Mouse (Mus musculus) forebrain, embryonic 10.5 days (tissue): ENCODE data around the gene Epb41l3. TPM values are rescaled to one million over a fixed set of nuclear protein-coding genes. Genes with fewer than 3 reads are reported as not detected.
"Not testable (repeated sequence)": the region's sequence is repeated elsewhere in the genome, so short reads cannot be mapped to it uniquely, and the experiment has no call there.

ENCODE experiments used
- DNase-seq: peaks from one replicate; pipeline ENCODE4 v3.0.0-alpha.2; 2017; ENCODE audit warnings: low spot score; ENCODE audit errors: extremely low spot score
- H3K27ac ChIP-seq: fragments of 300-500 bp; sonication (generic); 2 replicates; pipeline ENCODE4 v1.5.1; 2016; ENCODE audit warnings: mild to moderate bottlenecking
- H3K27me3 ChIP-seq: fragments of 300-500 bp; sonication (generic); 2 replicates; pipeline ENCODE4 v1.6.1; 2016; ENCODE audit warnings: mild to moderate bottlenecking; ENCODE audit not compliant: poor library complexity, severe bottlenecking
- H3K36me3 ChIP-seq: fragments of 300-500 bp; sonication (generic); replicated peaks from 2 replicates; pipeline ENCODE4 v1.6.1; 2016; ENCODE audit warnings: mild to moderate bottlenecking, moderate library complexity
- H3K4me1 ChIP-seq: fragments of 300-500 bp; sonication (generic); 2 replicates; pipeline ENCODE4 v1.6.1; 2016
- H3K4me3 ChIP-seq: fragments of 300-500 bp; sonication (generic); 2 replicates; pipeline ENCODE4 v1.5.1; 2016; ENCODE audit warnings: mild to moderate bottlenecking, moderate library complexity
- H3K9me3 ChIP-seq: fragments of 300-500 bp; sonication (generic); 2 replicates; pipeline ENCODE4 v1.6.1; 2016; ENCODE audit warnings: mild to moderate bottlenecking, moderate library complexity
- WGBS: fragments of 180-500 bp; shearing (Covaris S2); methylation state at CpG from one replicate; pipeline ENCODE4 v1.1.7; 2016; 5-methylcytosine and 5-hydroxymethylcytosine counted together
- polyA plus RNA-seq: library from polyadenylated mRNA; unstranded; fragments of >200 nt; fragmentation: Nextera tagmentation; extraction: Ambion mirVana; gene quantifications from 2 replicates; pipeline ENCODE4 v1.2.1, GENCODE M21; 2016

Epb41l3 gene
- polyA plus RNA-seq, 1 experiment from 2014 or later: 49.1 TPM

DNA sequence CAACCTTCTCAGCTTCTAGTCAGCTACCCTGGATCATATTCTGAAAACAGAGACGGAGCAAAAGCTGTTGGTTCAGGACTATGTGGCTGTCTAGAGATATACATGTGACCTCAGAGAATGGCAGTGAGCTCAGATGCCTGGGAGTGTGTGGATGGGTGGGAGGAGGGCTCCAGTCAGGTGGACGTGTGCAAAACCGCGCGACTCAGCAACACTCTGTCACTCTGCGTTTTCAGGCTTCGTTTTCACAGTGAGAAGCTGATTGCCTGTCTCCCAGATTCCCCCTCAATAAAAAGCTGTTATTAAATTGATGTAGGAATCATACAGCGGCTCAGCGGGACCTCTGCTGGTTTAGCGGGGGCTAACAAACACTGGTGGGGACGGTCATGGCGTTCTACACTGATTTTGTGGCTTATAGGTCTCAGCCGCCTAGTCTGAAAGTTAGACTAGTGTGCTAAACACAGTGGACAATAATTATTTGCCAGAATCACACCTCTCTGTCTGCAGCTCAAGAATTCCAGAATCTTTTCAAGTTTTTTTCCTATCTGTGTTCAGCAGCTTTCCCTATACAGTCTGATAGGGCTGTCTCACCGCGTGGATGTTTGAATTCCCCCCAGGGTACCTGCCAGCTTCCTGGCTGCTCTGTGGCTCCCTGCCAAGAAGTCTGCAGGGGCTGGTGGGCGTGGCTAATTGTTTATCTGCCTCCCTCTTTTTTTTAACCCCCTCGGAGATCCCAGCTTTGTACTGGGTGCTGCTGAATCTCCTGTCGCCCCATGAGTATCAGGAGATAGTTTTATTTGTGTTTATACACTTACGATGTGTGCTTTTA lies 45.3 kb downstream of the Epb41l3 start:
- 10% methylated on average over 19 of the region's 19 CpGs for WGBS
- H3K27ac ChIP-seq: no peak overlapping the region
- no peaks in the 10 kb centered on the region for H3K9me3 ChIP-seq
- peaks cover 28% of the 10 kb centered on the region for H3K27me3 ChIP-seq
- H3K4me3 ChIP-seq: peak overlapping the region; percentile 37
- no peak for DNase-seq
- H3K36me3 ChIP-seq: no peaks in the 10 kb centered on the region
- H3K4me1 ChIP-seq: peaks cover 32% of the 10 kb centered on the region

GRCm38 (mm10) chr17:69122403-69122802 lies 46.9 kb downstream of the Epb41l3 start:
- peaks cover 32% of the 10 kb centered on the region for H3K4me1 ChIP-seq
- peaks cover 28% of the 10 kb centered on the region for H3K27me3 ChIP-seq
- WGBS: 10% methylated on average over 6 of the region's 6 CpGs
- H3K4me3 ChIP-seq: peak overlapping the region; percentile 38
- not testable (repeated sequence) for H3K9me3 ChIP-seq, H3K27ac ChIP-seq, DNase-seq, H3K36me3 ChIP-seq

- H3K27ac ChIP-seq: no peak overlapping the region
- H3K9me3 ChIP-seq: no peaks in the 10 kb centered on the region
- no peak overlapping the region for H3K4me3 ChIP-seq
- no peaks in the 10 kb centered on the region for H3K36me3 ChIP-seq
- 77% methylated on average over 7 of the region's 7 CpGs for WGBS
- H3K4me1 ChIP-seq: peaks cover 25% of the 10 kb centered on the region
- DNase-seq: no peak
- peaks cover 5% of the 10 kb centered on the region for H3K27me3 ChIP-seq
Observed at GRCm38 (mm10) chr17:69127436-69127835, 52.0 kb downstream of the Epb41l3 start.

DNA sequence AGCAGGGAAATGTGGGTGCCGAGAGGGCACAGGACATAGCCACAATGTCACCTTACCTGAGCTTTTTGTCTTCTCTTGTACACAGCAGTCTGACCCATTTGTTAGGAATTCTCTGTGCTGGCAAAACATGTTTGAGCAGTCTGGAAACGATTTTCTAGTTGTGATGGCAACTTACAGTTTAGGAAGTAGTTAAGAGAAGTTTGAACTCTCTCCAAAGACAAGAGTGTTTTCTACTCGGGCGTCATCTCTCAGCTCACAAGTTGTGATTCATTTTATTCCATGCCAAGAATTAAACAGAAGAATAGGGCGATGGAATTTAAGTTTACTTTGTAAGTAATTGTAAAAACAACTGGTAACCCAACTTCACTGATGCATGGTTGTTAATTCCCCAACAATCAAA lies 52.5 kb downstream of the Epb41l3 start:
- Histone ChIP-seq H3K9me3 (no peaks in the 10 kb centered on the region), H3K27me3 (no peaks in the 10 kb centered on the region), H3K4me3 (no peak overlapping the region), H3K4me1 (peaks cover 20% of the 10 kb centered on the region), H3K27ac (no peak overlapping the region), H3K36me3 (no peaks in the 10 kb centered on the region)
- whole genome bisulfite sequencing: 82% methylated on average over 5 of the region's 5 CpGs
- DNase-seq: no peak

- Histone ChIP-seq H3K27ac (no peak overlapping the region), H3K4me3 (no peak overlapping the region), H3K9me3 (no peaks in the 10 kb centered on the region), H3K4me1 (peaks cover 20% of the 10 kb centered on the region), H3K36me3 (no peaks in the 10 kb centered on the region), H3K27me3 (no peaks in the 10 kb centered on the region)
- DNase-seq: no peak
- WGBS: 36% methylated on average over 6 of the region's 6 CpGs
Observed at GRCm38 (mm10) chr17:69129434-69129833, 54.0 kb downstream of the Epb41l3 start.

DNA sequence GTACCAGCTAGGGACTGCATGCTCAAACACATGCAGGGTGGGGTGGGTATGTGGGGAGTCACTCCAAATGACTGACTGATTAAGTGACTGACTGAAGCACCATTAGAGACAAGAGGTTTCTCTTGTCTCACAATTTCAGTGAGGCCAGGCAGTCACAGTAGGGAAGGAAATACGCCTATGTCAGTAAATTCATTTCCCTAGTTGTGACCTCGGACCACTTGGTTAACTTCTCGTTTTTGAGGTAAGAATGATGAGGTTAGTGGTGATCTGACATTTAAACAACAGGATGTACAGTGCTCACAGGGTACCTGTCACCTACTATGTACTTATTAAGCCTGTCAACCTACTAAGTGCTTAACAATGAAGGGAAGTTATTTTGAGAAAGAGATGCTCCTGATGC lies 67.5 kb downstream of the Epb41l3 start:
- Histone ChIP-seq H3K36me3 (no peaks in the 10 kb centered on the region), H3K4me3 (no peak overlapping the region), H3K27me3 (no peaks in the 10 kb centered on the region), H3K9me3 (no peaks in the 10 kb centered on the region), H3K4me1 (no peaks in the 10 kb centered on the region), H3K27ac (no peak overlapping the region)
- DNase-seq: no peak
- WGBS: 86% methylated on average over 3 of the region's 3 CpGs

- Histone ChIP-seq H3K36me3 (no peaks in the 10 kb centered on the region), H3K4me1 (peaks cover 8% of the 10 kb centered on the region), H3K27ac (no peak overlapping the region), H3K4me3 (no peak overlapping the region), H3K27me3 (peaks cover 14% of the 10 kb centered on the region; the same call in 1 of the 2 replicates), H3K9me3 (no peaks in the 10 kb centered on the region)
- DNase-seq: no peak
Observed at GRCm38 (mm10) chr17:69150826-69151225, 75.3 kb downstream of the Epb41l3 start.

DNA sequence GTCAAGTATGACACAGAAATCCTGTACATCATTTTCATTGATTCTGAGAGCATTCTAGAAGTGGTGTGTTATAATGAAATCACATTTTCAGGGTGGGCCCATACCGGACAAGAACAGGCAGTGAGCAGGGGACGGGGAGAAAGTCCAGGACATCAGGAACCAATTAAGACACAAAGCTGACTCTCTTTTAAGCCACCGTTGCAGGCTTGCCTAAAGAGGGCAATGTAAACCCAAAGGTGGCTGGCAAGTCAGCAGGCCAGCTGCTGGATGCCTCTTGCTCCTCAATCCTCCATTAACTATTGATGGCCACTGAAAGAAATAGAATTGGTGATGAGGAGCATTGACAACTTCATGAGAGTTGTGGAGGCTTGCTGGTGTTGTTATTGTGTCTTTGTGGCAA lies 75.8 kb downstream of the Epb41l3 start:
- H3K4me1 ChIP-seq: peaks cover 13% of the 10 kb centered on the region
- no peak overlapping the region for H3K4me3 ChIP-seq
- H3K36me3 ChIP-seq: no peaks in the 10 kb centered on the region
- WGBS: 21% methylated on average over 3 of the region's 3 CpGs
- H3K9me3 ChIP-seq: no peaks in the 10 kb centered on the region
- no peak overlapping the region for H3K27ac ChIP-seq
- no peak for DNase-seq
- peaks cover 18% of the 10 kb centered on the region for H3K27me3 ChIP-seq

DNA sequence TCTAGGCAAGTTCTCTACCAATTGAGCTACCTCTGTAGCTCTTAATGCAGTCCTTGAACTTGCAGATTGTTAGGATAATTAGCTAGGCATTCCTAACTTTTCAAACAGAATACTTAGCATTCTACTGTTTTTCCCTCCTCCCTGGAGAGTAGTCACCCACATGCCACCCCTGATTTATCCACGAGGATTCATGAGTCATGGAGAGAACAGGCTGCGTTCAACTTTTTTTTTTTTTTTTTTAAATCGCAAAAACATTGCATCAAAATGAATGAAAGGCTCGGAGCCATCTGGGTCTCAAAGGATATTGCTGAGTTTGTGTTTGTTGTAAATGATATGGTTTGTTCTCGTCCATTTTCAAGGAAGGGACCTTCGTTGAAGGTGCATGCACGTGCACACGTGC lies 79.6 kb downstream of the Epb41l3 start:
- peaks cover 33% of the 10 kb centered on the region for H3K27me3 ChIP-seq

DNA sequence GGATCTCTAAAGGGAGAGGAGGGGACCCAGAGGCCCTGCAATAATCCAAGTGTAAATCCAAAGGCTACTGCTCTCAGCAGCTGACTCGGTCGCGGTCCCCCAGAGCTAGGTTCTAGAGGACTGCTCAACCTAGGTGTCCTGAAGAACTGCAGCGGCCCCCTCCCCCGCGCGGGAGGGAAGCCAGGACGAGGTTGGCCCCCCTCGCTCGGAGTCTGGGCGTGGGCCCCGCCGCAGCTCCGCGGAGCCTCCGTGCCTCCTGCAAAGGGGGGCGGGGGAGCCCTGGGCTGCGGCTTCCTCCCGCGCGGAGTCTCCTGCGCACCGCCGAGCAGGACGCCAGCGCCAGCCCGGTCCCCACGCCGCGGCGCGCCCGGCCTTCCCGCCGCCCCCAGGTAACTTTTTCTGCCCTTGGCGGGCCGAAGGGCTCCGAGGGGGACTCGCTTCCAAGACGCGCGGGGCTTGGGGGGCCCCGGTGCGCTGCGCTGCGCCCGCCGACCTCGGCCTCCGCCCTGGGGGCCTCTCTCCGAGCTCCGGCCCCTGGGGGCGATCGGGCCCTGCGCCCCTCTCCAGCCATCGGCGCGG lies 81.1 kb downstream of the Epb41l3 start:
- H3K27ac ChIP-seq: peak overlapping the region; percentile 95

More for the DNA sequence above, 79.6 kb downstream of the Epb41l3 start:
- Histone ChIP-seq H3K36me3 (no peaks in the 10 kb centered on the region), H3K4me3 (no peak overlapping the region), H3K4me1 (peaks cover 34% of the 10 kb centered on the region), H3K27ac (no peak overlapping the region), H3K9me3 (no peaks in the 10 kb centered on the region)
- 91% methylated on average over 8 of the region's 8 CpGs for WGBS
- no peak for DNase-seq

GRCm38 (mm10) chr17:69157101-69157808 lies 81.8 kb downstream of the Epb41l3 start:
- peak overlapping the region; percentile 90 for H3K4me3 ChIP-seq
- H3K9me3 ChIP-seq: no peaks in the 10 kb centered on the region
- peak; percentile 50 for DNase-seq
- no peaks in the 10 kb centered on the region for H3K36me3 ChIP-seq
- peak overlapping the region; percentile 95 for H3K27ac ChIP-seq
- WGBS: under 1% methylated on average over 54 of the region's 66 CpGs
- peaks cover 33% of the 10 kb centered on the region for H3K4me1 ChIP-seq
- H3K27me3 ChIP-seq: peaks cover 33% of the 10 kb centered on the region

More for the DNA sequence above, 81.1 kb downstream of the Epb41l3 start:
- peak; percentile 61 for DNase-seq
- H3K9me3 ChIP-seq: no peaks in the 10 kb centered on the region
- H3K27me3 ChIP-seq: peaks cover 33% of the 10 kb centered on the region
- under 1% methylated on average over 51 of the region's 58 CpGs for WGBS
- no peaks in the 10 kb centered on the region for H3K36me3 ChIP-seq
- peak overlapping the region; percentile 90 for H3K4me3 ChIP-seq
- H3K4me1 ChIP-seq: peaks cover 34% of the 10 kb centered on the region

GRCm38 (mm10) chr17:69157809-69158185 lies 82.3 kb downstream of the Epb41l3 start:
- peak overlapping the region; percentile 90 for H3K4me3 ChIP-seq
- DNase-seq: no peak
- no peaks in the 10 kb centered on the region for H3K9me3 ChIP-seq
- WGBS: 7% methylated on average over 11 of the region's 11 CpGs
- peaks cover 28% of the 10 kb centered on the region for H3K4me1 ChIP-seq
- H3K27me3 ChIP-seq: peaks cover 31% of the 10 kb centered on the region
- no peaks in the 10 kb centered on the region for H3K36me3 ChIP-seq
- peak overlapping the region; percentile 95 for H3K27ac ChIP-seq

- DNase-seq: no peak
- H3K27ac ChIP-seq: no peak overlapping the region
- WGBS: 83% methylated on average over 5 of the region's 5 CpGs
- peaks cover 28% of the 10 kb centered on the region for H3K4me1 ChIP-seq
- H3K36me3 ChIP-seq: no peaks in the 10 kb centered on the region
- peak overlapping the region; percentile 90; the same call in 1 of the 2 replicates for H3K4me3 ChIP-seq
- peaks cover 29% of the 10 kb centered on the region for H3K27me3 ChIP-seq
- H3K9me3 ChIP-seq: no peaks in the 10 kb centered on the region
Observed at GRCm38 (mm10) chr17:69158690-69159089, 83.2 kb downstream of the Epb41l3 start.
